Comparison of ENCODE assay signal across 11 mouse cellular contexts in genomic region chr11:97779968-97780701, GRCm38 (mm10). TPM values are rescaled to one million over a fixed set of nuclear protein-coding genes. Genes with fewer than 3 reads are reported as not detected.
A peak's percentile ranks its signal among the peaks of the same experiment; 100 is the strongest.
DNase-seq lines count a peak whose midpoint lies in the region; ATAC-seq and TF ChIP-seq lines count a peak whose summit lies in the region.
"Had no signal": no experiment of that assay in that cellular context is flagged by ENCODE, and none has a peak within 500 bp of the region (broad histone marks: within the 10 kb centered on the region; RNA-seq: fewer than 3 reads in every experiment).

No protein-coding gene starts in this region.

- H3K9ac ChIP-seq in kidney, postnatal 0 days (ENCODE audit: low read depth, low read length), result peak overlapping the region; percentile 100
- H3K9ac ChIP-seq in embryonic facial prominence, embryonic 14.5 days (ENCODE audit: low read depth, low read length), result peak overlapping the region; percentile 99
- peak overlapping the region; percentile 95; the same call in 1 of the 2 replicates for H3K9ac ChIP-seq in limb, embryonic 12.5 days (replicated peaks)
- H3K9ac ChIP-seq in neural tube, embryonic 14.5 days (replicated peaks; ENCODE audit: low read depth, low read length), result no peak overlapping the region

- H3K4me3 ChIP-seq in kidney, postnatal 0 days (replicated peaks; ENCODE audit: low read depth, low read length), result 0 out of 2 replicates have a peak overlapping the region, but pooled peaks have one; percentile 2
- H3K4me3 ChIP-seq in embryonic facial prominence, embryonic 14.5 days (ENCODE audit: low read depth, low read length), result peak overlapping the region; percentile 91
- H3K4me3 ChIP-seq in limb, embryonic 12.5 days (replicated peaks), result peak overlapping the region; percentile 78
- H3K4me3 ChIP-seq in neural tube, embryonic 14.5 days (ENCODE audit: low read depth, low read length), result peak overlapping the region; percentile 95; the same call in 1 of the 2 replicates

- H3K36me3 ChIP-seq in kidney, postnatal 0 days (ENCODE audit: insufficient read depth, low read length), result peaks cover 42% of the 10 kb centered on the region
- H3K36me3 ChIP-seq in embryonic facial prominence, embryonic 14.5 days (ENCODE audit: control insufficient read depth, insufficient read depth, low read length), result peaks cover 59% of the 10 kb centered on the region
- H3K36me3 ChIP-seq in limb, embryonic 12.5 days, result peaks cover 59% of the 10 kb centered on the region
- peaks cover 34% of the 10 kb centered on the region for H3K36me3 ChIP-seq in neural tube, embryonic 14.5 days (ENCODE audit: control insufficient read depth, insufficient read depth, low read length)

- H3K9me3 ChIP-seq in kidney, postnatal 0 days (replicated peaks; ENCODE audit: low read length), result no peaks in the 10 kb centered on the region
- H3K9me3 ChIP-seq in embryonic facial prominence, embryonic 14.5 days (ENCODE audit: control insufficient read depth, low read length), result no peaks in the 10 kb centered on the region
- H3K9me3 ChIP-seq in limb, embryonic 12.5 days, result 0 out of 2 replicates have a peak, but pooled peaks cover 2% of the 10 kb centered on the region
- H3K9me3 ChIP-seq in neural tube, embryonic 14.5 days (ENCODE audit: control insufficient read depth, low read length), result no peaks in the 10 kb centered on the region

- H3K4me2 ChIP-seq in kidney, postnatal 0 days (ENCODE audit: low read length), result peak overlapping the region; percentile 65
- H3K4me2 ChIP-seq in embryonic facial prominence, embryonic 14.5 days (ENCODE audit: low read depth, low read length), result peak overlapping the region; percentile 65
- H3K4me2 ChIP-seq in limb, embryonic 12.5 days, result peak overlapping the region; percentile 64
- peak overlapping the region; percentile 86 for H3K4me2 ChIP-seq in neural tube, embryonic 14.5 days (ENCODE audit: low read depth, low read length)

- no peak for ATAC-seq in kidney, postnatal 0 days (replicated peaks; ENCODE audit: low FRiP score, low read depth)
- no peak for ATAC-seq in embryonic facial prominence, embryonic 14.5 days (ENCODE audit: low read depth)
- ATAC-seq in limb, embryonic 12.5 days (ENCODE audit: insufficient number of reproducible peaks, insufficient read depth, low FRiP score, low TSS enrichment, low read depth), result no peak
- ATAC-seq in neural tube, embryonic 14.5 days (ENCODE audit: low read depth), result no peak
- ATAC-seq: Patski had no signal

- TF ChIP-seq CTCF in kidney, postnatal 0 days (IDR thresholded peaks at IDR 0.05; ENCODE audit: low read depth), result no peak

- no peaks in the 10 kb centered on the region for H3K27me3 ChIP-seq in kidney, postnatal 0 days (ENCODE audit: insufficient read depth, low read length)
- no peaks in the 10 kb centered on the region for H3K27me3 ChIP-seq in embryonic facial prominence, embryonic 14.5 days (replicated peaks; ENCODE audit: control insufficient read depth, insufficient read depth, low read length)
- H3K27me3 ChIP-seq in limb, embryonic 12.5 days, result no peaks in the 10 kb centered on the region
- H3K27me3 ChIP-seq in neural tube, embryonic 14.5 days (ENCODE audit: control insufficient read depth, insufficient read depth, low read length), result no peaks in the 10 kb centered on the region
- H3K27me3 ChIP-seq: Patski had no signal

- no peak for DNase-seq in kidney, postnatal 0 days (ENCODE audit: low spot score)
- no peak for DNase-seq in kidney, postnatal 4 days
- no peak for DNase-seq in embryonic facial prominence, embryonic 14.5 days (ENCODE audit: low spot score)
- no peak for DNase-seq in ovary, adult 18-20 months (ENCODE audit: low spot score)
- DNase-seq in right cerebral cortex, postnatal 36 days (ENCODE audit: low spot score in 2 of 2), result no peak
- no peak for DNase-seq in yolk sac, embryonic 10.5 days (ENCODE audit: low spot score)
- DNase-seq: cerebellum, adult 18-20 months; kidney, adult 11 months had no signal

- peaks cover 3% of the 10 kb centered on the region; the same call in 1 of the 2 replicates for H3K4me1 ChIP-seq in kidney, postnatal 0 days (replicated peaks; ENCODE audit: insufficient read depth, low read length)
- H3K4me1 ChIP-seq in embryonic facial prominence, embryonic 14.5 days (ENCODE audit: control insufficient read depth, insufficient read depth, low read length), result peaks cover 11% of the 10 kb centered on the region
- peaks cover 20% of the 10 kb centered on the region for H3K4me1 ChIP-seq in limb, embryonic 12.5 days (replicated peaks)
- peaks cover 11% of the 10 kb centered on the region for H3K4me1 ChIP-seq in neural tube, embryonic 14.5 days (ENCODE audit: control insufficient read depth, insufficient read depth, low read length)

- H3K27ac ChIP-seq in kidney, postnatal 0 days, result no peak overlapping the region
- no peak overlapping the region for H3K27ac ChIP-seq in embryonic facial prominence, embryonic 14.5 days (replicated peaks; ENCODE audit: low read depth, low read length)
- H3K27ac ChIP-seq in limb, embryonic 12.5 days, result no peak overlapping the region
- no peak overlapping the region for H3K27ac ChIP-seq in neural tube, embryonic 14.5 days (ENCODE audit: low read depth, low read length)

- WGBS in kidney, postnatal 0 days, result 80% methylated on average over 2 of the region's 2 CpGs
- 90% methylated on average over 2 of the region's 2 CpGs for WGBS in embryonic facial prominence, embryonic 14.5 days
- 81% methylated on average over 2 of the region's 2 CpGs for WGBS in limb, embryonic 12.5 days
- 89% methylated on average over 2 of the region's 2 CpGs for WGBS in neural tube, embryonic 14.5 days

RNA-seq across cellular contexts. Expression of gene Rpl23, which starts 2.1 kb away (rescaled TPM):
- 716 and 863 TPM in 2 replicates for polyA plus RNA-seq in kidney, postnatal 0 days (2015; fragmentation: Nextera tagmentation; extraction: Ambion mirVana)
- polyA plus RNA-seq in embryonic facial prominence, embryonic 14.5 days (2014; fragmentation: Nextera tagmentation; extraction: Ambion mirVana), result 712 and 810 TPM in 2 replicates
- 513 and 518 TPM in 2 replicates for polyA plus RNA-seq in limb, embryonic 12.5 days (2016; fragmentation: Nextera tagmentation; extraction: Ambion mirVana)
- 347 and 366 TPM in 2 replicates for polyA plus RNA-seq in neural tube, embryonic 14.5 days (2014; fragmentation: Nextera tagmentation; extraction: Ambion mirVana)

RNA-seq across cellular contexts. Expression of gene 1700001P01Rik, which starts 4.4 kb away (rescaled TPM):
- not detected in 2 replicates for polyA plus RNA-seq in kidney, postnatal 0 days (2015; fragmentation: Nextera tagmentation; extraction: Ambion mirVana)
- not detected in 2 replicates for polyA plus RNA-seq in embryonic facial prominence, embryonic 14.5 days (2014; fragmentation: Nextera tagmentation; extraction: Ambion mirVana)
- polyA plus RNA-seq in limb, embryonic 12.5 days (2016; fragmentation: Nextera tagmentation; extraction: Ambion mirVana), result 0.37 TPM in 1 of 2 replicates, not detected in the other
- 0.36 TPM in 1 of 2 replicates, not detected in the other for polyA plus RNA-seq in neural tube, embryonic 14.5 days (2014; fragmentation: Nextera tagmentation; extraction: Ambion mirVana)

RNA-seq across cellular contexts. Expression of gene Cwc25, which starts 13.8 kb away (rescaled TPM):
- 13.9 and 14.8 TPM in 2 replicates for polyA plus RNA-seq in kidney, postnatal 0 days (2015; fragmentation: Nextera tagmentation; extraction: Ambion mirVana)
- polyA plus RNA-seq in embryonic facial prominence, embryonic 14.5 days (2014; fragmentation: Nextera tagmentation; extraction: Ambion mirVana), result 10.3 and 11.8 TPM in 2 replicates
- 24.6 and 25.6 TPM in 2 replicates for polyA plus RNA-seq in limb, embryonic 12.5 days (2016; fragmentation: Nextera tagmentation; extraction: Ambion mirVana)
- polyA plus RNA-seq in neural tube, embryonic 14.5 days (2014; fragmentation: Nextera tagmentation; extraction: Ambion mirVana), result 13.8 and 13.9 TPM in 2 replicates

RNA-seq across cellular contexts. Expression of gene Lasp1, which starts 18.7 kb away (rescaled TPM):
- polyA plus RNA-seq in kidney, postnatal 0 days (2015; fragmentation: Nextera tagmentation; extraction: Ambion mirVana), result 87.7 and 96.4 TPM in 2 replicates
- 88.6 and 96.3 TPM in 2 replicates for polyA plus RNA-seq in embryonic facial prominence, embryonic 14.5 days (2014; fragmentation: Nextera tagmentation; extraction: Ambion mirVana)
- polyA plus RNA-seq in limb, embryonic 12.5 days (2016; fragmentation: Nextera tagmentation; extraction: Ambion mirVana), result 110 and 120 TPM in 2 replicates
- 82.9 and 99.8 TPM in 2 replicates for polyA plus RNA-seq in neural tube, embryonic 14.5 days (2014; fragmentation: Nextera tagmentation; extraction: Ambion mirVana)

RNA-seq across cellular contexts. Expression of gene Pip4k2b, which starts 35.6 kb away (rescaled TPM):
- polyA plus RNA-seq in kidney, postnatal 0 days (2015; fragmentation: Nextera tagmentation; extraction: Ambion mirVana), result 1.5 TPM in 2 replicates
- 2.2 and 2.6 TPM in 2 replicates for polyA plus RNA-seq in embryonic facial prominence, embryonic 14.5 days (2014; fragmentation: Nextera tagmentation; extraction: Ambion mirVana)
- polyA plus RNA-seq in limb, embryonic 12.5 days (2016; fragmentation: Nextera tagmentation; extraction: Ambion mirVana), result 2.2 and 2.7 TPM in 2 replicates
- 4.1 and 6.2 TPM in 2 replicates for polyA plus RNA-seq in neural tube, embryonic 14.5 days (2014; fragmentation: Nextera tagmentation; extraction: Ambion mirVana)

Comparison
In these comparisons a context has a peak if more than half of its experiments do, and no peak if none do; other contexts are left out.
1. H3K4me3 ChIP-seq: peak in every context shown above with its lines; median percentile 95 in neural tube, embryonic 14.5 days; 91 in embryonic facial prominence, embryonic 14.5 days; 78 in limb, embryonic 12.5 days; 2 in kidney, postnatal 0 days.